Mouse (Mus musculus): ENCODE data around the gene Rps6ka4. TPM values are rescaled to one million over a fixed set of nuclear protein-coding genes. Genes with fewer than 3 reads are reported as not detected.

The Rps6ka4 gene
- polyA plus RNA-seq, 1 experiment from 2014 or later, result 5.5 TPM

GRCm38 (mm10) chr19:6860706-6861105 is 20.3 kb upstream of the Rps6ka4 start:
- WGBS (ENCODE audit: insufficient replicate concordance), result 40% methylated on average over 6 of the region's 6 CpGs
- no peak for ATAC-seq (ENCODE audit: low read depth)
- Histone ChIP-seq H3K27ac (ENCODE audit: low read length) (peak overlapping the region; percentile 23; the same call in 1 of the 2 replicates), H3K9ac (ENCODE audit: low read depth, low read length) (no peak overlapping the region), H3K9me3 (replicated peaks; ENCODE audit: control insufficient read depth, low read length) (no peaks in the 10 kb centered on the region), H3K4me2 (ENCODE audit: low read depth, low read length) (no peak overlapping the region), H3K4me1 (ENCODE audit: control insufficient read depth, low read depth, low read length) (peaks cover 10% of the 10 kb centered on the region), H3K4me3 (ENCODE audit: low read depth, low read length) (no peak overlapping the region), H3K27me3 (ENCODE audit: control insufficient read depth, insufficient read depth, low read depth, low read length) (no peaks in the 10 kb centered on the region), H3K36me3 (ENCODE audit: control insufficient read depth, insufficient read depth) (no peaks in the 10 kb centered on the region)

GRCm38 (mm10) chr19:6859971-6860370 is 19.5 kb upstream of the Rps6ka4 start:
- no peaks in the 10 kb centered on the region for H3K9me3 ChIP-seq (replicated peaks; ENCODE audit: control insufficient read depth, low read length)
- H3K9ac ChIP-seq (ENCODE audit: low read depth, low read length), result no peak overlapping the region
- 74% methylated on average over 3 of the region's 3 CpGs for WGBS (ENCODE audit: insufficient replicate concordance)
- H3K4me1 ChIP-seq (ENCODE audit: control insufficient read depth, low read depth, low read length), result peaks cover 17% of the 10 kb centered on the region
- H3K27me3 ChIP-seq (ENCODE audit: control insufficient read depth, insufficient read depth, low read depth, low read length), result no peaks in the 10 kb centered on the region
- H3K4me3 ChIP-seq (ENCODE audit: low read depth, low read length), result no peak overlapping the region
- no peak for ATAC-seq (ENCODE audit: low read depth)
- no peak overlapping the region for H3K27ac ChIP-seq (ENCODE audit: low read length)
- H3K36me3 ChIP-seq (ENCODE audit: control insufficient read depth, insufficient read depth), result no peaks in the 10 kb centered on the region
- H3K4me2 ChIP-seq (ENCODE audit: low read depth, low read length), result no peak overlapping the region

GRCm38 (mm10) chr19:6859032-6859651 is 18.7 kb upstream of the Rps6ka4 start:
- Histone ChIP-seq H3K4me3 (ENCODE audit: low read depth, low read length) (no peak overlapping the region), H3K36me3 (ENCODE audit: control insufficient read depth, insufficient read depth) (no peaks in the 10 kb centered on the region), H3K9ac (ENCODE audit: low read depth, low read length) (no peak overlapping the region), H3K27me3 (ENCODE audit: control insufficient read depth, insufficient read depth, low read depth, low read length) (no peaks in the 10 kb centered on the region), H3K27ac (ENCODE audit: low read length) (no peak overlapping the region), H3K4me1 (ENCODE audit: control insufficient read depth, low read depth, low read length) (peaks cover 17% of the 10 kb centered on the region), H3K9me3 (replicated peaks; ENCODE audit: control insufficient read depth, low read length) (no peaks in the 10 kb centered on the region), H3K4me2 (ENCODE audit: low read depth, low read length) (no peak overlapping the region)
- WGBS (ENCODE audit: insufficient replicate concordance), result 63% methylated on average over 2 of the region's 2 CpGs
- no peak for ATAC-seq (ENCODE audit: low read depth)

GRCm38 (mm10) chr19:6858031-6858430 is 17.6 kb upstream of the Rps6ka4 start, which contains the start of gene Ccdc88b:
TSS of gene Ccdc88b (minus strand) at chr19:6858211.
- Histone ChIP-seq H3K4me3 (ENCODE audit: low read depth, low read length) (peak within 1 kb of the TSS; percentile 36), H3K4me2 (ENCODE audit: low read depth, low read length) (peak within 1 kb of the TSS; percentile 29)
- peak; percentile 50 for ATAC-seq (ENCODE audit: low read depth)

GRCm38 (mm10) chr19:6857391-6858005 is 17.1 kb upstream of the Rps6ka4 start:
- peaks cover 17% of the 10 kb centered on the region for H3K4me1 ChIP-seq (ENCODE audit: control insufficient read depth, low read depth, low read length)
- peak overlapping the region; percentile 29; the same call in 1 of the 2 replicates for H3K4me2 ChIP-seq (ENCODE audit: low read depth, low read length)
- H3K9me3 ChIP-seq (replicated peaks; ENCODE audit: control insufficient read depth, low read length), result no peaks in the 10 kb centered on the region
- no peaks in the 10 kb centered on the region for H3K36me3 ChIP-seq (ENCODE audit: control insufficient read depth, insufficient read depth)
- no peak overlapping the region for H3K9ac ChIP-seq (ENCODE audit: low read depth, low read length)
- no peak; the same call in 1 of the 2 replicates for ATAC-seq (ENCODE audit: low read depth)
- H3K4me3 ChIP-seq (ENCODE audit: low read depth, low read length), result peak overlapping the region; percentile 36; the same call in 1 of the 2 replicates
- no peaks in the 10 kb centered on the region for H3K27me3 ChIP-seq (ENCODE audit: control insufficient read depth, insufficient read depth, low read depth, low read length)
- WGBS (ENCODE audit: insufficient replicate concordance), result 26% methylated on average over 9 of the region's 9 CpGs
- no peak overlapping the region; the same call in 1 of the 2 replicates for H3K27ac ChIP-seq (ENCODE audit: low read length)

More at GRCm38 (mm10) chr19:6858031-6858430, 17.6 kb upstream of the Rps6ka4 start, which contains the start of gene Ccdc88b:
- H3K36me3 ChIP-seq (ENCODE audit: control insufficient read depth, insufficient read depth), result no peaks in the 10 kb centered on the region
- H3K9ac ChIP-seq (ENCODE audit: low read depth, low read length), result no peak within 1 kb of the TSS
- whole genome bisulfite sequencing (ENCODE audit: insufficient replicate concordance), result 23% methylated on average over 7 of the region's 7 CpGs
- H3K4me1 ChIP-seq (ENCODE audit: control insufficient read depth, low read depth, low read length), result peaks cover 17% of the 10 kb centered on the region
- no peaks in the 10 kb centered on the region for H3K9me3 ChIP-seq (replicated peaks; ENCODE audit: control insufficient read depth, low read length)
- peak within 1 kb of the TSS; percentile 5; the same call in 1 of the 2 replicates for H3K27ac ChIP-seq (ENCODE audit: low read length)
- no peaks in the 10 kb centered on the region for H3K27me3 ChIP-seq (ENCODE audit: control insufficient read depth, insufficient read depth, low read depth, low read length)

- peak overlapping the region; percentile 36; the same call in 1 of the 2 replicates for H3K4me3 ChIP-seq (ENCODE audit: low read depth, low read length)
- H3K27me3 ChIP-seq (ENCODE audit: control insufficient read depth, insufficient read depth, low read depth, low read length), result no peaks in the 10 kb centered on the region
- no peak overlapping the region for H3K9ac ChIP-seq (ENCODE audit: low read depth, low read length)
- peaks cover 17% of the 10 kb centered on the region for H3K4me1 ChIP-seq (ENCODE audit: control insufficient read depth, low read depth, low read length)
- H3K36me3 ChIP-seq (ENCODE audit: control insufficient read depth, insufficient read depth), result no peaks in the 10 kb centered on the region
- H3K9me3 ChIP-seq (replicated peaks; ENCODE audit: control insufficient read depth, low read length), result no peaks in the 10 kb centered on the region
- no peak for ATAC-seq (ENCODE audit: low read depth)
- peak overlapping the region; percentile 29; the same call in 1 of the 2 replicates for H3K4me2 ChIP-seq (ENCODE audit: low read depth, low read length)
- WGBS (ENCODE audit: insufficient replicate concordance), result 40% methylated on average over 3 of the region's 3 CpGs
- H3K27ac ChIP-seq (ENCODE audit: low read length), result peak overlapping the region; percentile 40; the same call in 1 of the 2 replicates
Observed at GRCm38 (mm10) chr19:6857003-6857360, 16.5 kb upstream of the Rps6ka4 start.

GRCm38 (mm10) chr19:6856281-6857002 is 16.0 kb upstream of the Rps6ka4 start:
- 43% methylated on average over 12 of the region's 12 CpGs for WGBS (ENCODE audit: insufficient replicate concordance)
- H3K4me3 ChIP-seq (ENCODE audit: low read depth, low read length), result peak overlapping the region; percentile 18; the same call in 1 of the 2 replicates
- peak overlapping the region; percentile 40; the same call in 1 of the 2 replicates for H3K27ac ChIP-seq (ENCODE audit: low read length)

GRCm38 (mm10) chr19:6855225-6856031 is 15.0 kb upstream of the Rps6ka4 start:
- H3K4me3 ChIP-seq (ENCODE audit: low read depth, low read length), result 0 out of 2 replicates have a peak overlapping the region, but pooled peaks have one; percentile 20
- no peak overlapping the region for H3K9ac ChIP-seq (ENCODE audit: low read depth, low read length)
- peak; percentile 30; the same call in 1 of the 2 replicates for ATAC-seq (ENCODE audit: low read depth)
- peaks cover 17% of the 10 kb centered on the region for H3K4me1 ChIP-seq (ENCODE audit: control insufficient read depth, low read depth, low read length)
- H3K9me3 ChIP-seq (replicated peaks; ENCODE audit: control insufficient read depth, low read length), result no peaks in the 10 kb centered on the region
- H3K27me3 ChIP-seq (ENCODE audit: control insufficient read depth, insufficient read depth, low read depth, low read length), result no peaks in the 10 kb centered on the region
- H3K27ac ChIP-seq (ENCODE audit: low read length), result no peak overlapping the region
- H3K4me2 ChIP-seq (ENCODE audit: low read depth, low read length), result peak overlapping the region; percentile 42
- no peaks in the 10 kb centered on the region for H3K36me3 ChIP-seq (ENCODE audit: control insufficient read depth, insufficient read depth)
- WGBS (ENCODE audit: insufficient replicate concordance), result 29% methylated on average over 38 of the region's 38 CpGs

More at GRCm38 (mm10) chr19:6856281-6857002, 16.0 kb upstream of the Rps6ka4 start:
- no peaks in the 10 kb centered on the region for H3K27me3 ChIP-seq (ENCODE audit: control insufficient read depth, insufficient read depth, low read depth, low read length)
- H3K4me1 ChIP-seq (ENCODE audit: control insufficient read depth, low read depth, low read length), result peaks cover 17% of the 10 kb centered on the region
- no peaks in the 10 kb centered on the region for H3K36me3 ChIP-seq (ENCODE audit: control insufficient read depth, insufficient read depth)
- H3K9ac ChIP-seq (ENCODE audit: low read depth, low read length), result no peak overlapping the region
- peak overlapping the region; percentile 29; the same call in 1 of the 2 replicates for H3K4me2 ChIP-seq (ENCODE audit: low read depth, low read length)
- no peaks in the 10 kb centered on the region for H3K9me3 ChIP-seq (replicated peaks; ENCODE audit: control insufficient read depth, low read length)
- ATAC-seq (ENCODE audit: low read depth), result no peak

Data from liver, embryonic 16.5 days (tissue).